Mouse (Mus musculus) cerebellum, adult 9-10 months (tissue): ENCODE measurements at regions not wholly inside any gene's neighbourhood (a gene's known extent, or its start where the extent isn't known, plus 50 kb on each side); places are given as distances from the start of the nearest gene placed in this dataset.
A peak's percentile ranks its signal among the peaks of the same experiment; 100 is the strongest.

Experiments
- DNase-seq: peaks from one replicate; pipeline ENCODE4 v3.0.0; 2022

DNA sequence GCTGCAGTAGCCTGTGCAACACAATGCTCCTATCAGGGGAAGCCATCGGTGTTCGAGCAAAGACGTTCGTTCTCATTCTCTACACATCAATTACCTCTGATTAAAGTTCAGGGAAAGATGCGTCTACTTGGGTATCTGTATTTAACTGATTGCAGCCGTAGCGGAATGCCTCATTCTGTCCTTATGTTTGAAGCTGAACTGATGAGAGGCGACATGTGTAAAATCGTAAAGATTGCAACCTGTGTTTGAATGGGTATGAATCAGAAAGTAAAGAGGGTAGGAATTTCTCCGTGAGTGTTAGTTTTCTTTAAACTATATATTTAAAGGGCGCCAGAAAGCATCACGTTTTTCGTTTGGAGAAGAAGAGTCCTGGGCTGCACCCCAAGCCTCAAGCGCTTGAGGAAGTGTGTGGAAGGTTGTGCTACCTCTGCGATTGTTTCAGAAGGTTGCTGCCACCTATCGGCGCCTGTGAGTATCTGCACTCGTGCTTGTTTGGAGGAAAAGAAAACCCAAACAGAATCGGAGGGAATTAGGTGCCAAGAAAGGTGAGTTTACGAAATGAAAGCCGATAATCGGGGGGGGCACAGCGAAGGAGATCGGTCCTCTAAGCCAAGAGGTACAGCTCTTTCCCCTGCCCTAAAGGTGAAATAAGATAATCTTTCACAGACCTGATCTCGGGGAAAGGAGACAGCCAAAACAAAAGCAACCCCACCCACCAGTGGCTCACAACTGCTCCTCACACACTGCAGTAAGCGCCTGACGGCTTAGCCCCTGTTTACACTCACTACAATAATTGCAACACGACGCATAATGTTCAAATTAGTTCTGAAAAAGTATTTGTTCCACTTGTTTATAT is 346.4 kb upstream of the Prkcq start:
- peak; percentile 36 for DNase-seq

DNA sequence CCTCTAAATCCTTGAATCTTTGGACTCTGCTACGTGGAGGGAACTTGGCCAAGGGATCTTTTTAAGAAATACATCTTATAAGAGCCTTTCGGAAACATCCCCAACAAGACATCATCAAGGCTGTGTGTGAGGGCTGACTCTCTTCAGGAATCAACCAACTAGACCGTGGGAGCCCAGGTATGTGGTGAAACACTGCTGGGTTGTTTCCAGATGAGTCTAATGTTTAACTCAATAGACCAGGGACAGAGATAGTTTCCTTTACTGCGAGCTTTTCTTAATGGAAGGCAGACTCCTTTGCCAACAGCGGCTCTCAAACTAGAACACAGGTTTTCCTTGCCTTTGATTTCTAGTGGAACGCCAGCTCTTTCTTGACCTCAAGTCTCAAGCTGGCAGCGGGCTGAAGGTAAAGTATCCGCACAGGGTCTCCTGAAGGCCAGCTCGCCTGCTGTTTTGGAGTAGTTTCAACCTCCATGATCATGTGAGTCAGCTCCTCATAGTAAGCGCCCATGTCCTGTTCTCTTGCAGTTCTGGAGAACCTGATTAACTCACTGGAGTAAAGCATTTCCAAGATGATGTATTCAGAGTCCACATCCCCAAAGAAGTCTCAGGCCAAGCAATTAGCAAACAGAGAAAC is 345.7 kb upstream of the Prkcq start:
- DNase-seq: no peak

DNA sequence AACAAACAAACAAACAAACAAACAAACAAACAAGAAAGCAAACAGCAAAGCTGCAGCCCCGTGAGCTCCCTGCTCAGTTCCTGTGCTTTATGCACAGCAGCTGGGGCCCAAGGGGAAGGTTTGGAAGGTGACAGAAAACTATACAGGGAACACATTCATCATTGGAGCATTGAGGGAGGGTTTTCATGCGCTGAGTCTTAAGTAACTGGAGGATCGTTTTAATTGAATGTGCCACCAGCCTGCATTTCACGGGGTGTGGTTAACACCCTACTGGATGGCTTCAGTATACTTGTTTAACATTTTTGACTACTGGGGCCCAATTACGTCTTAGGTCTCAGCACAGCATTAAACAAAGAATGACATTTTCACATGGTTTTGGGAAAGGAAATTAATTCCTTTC is 331.9 kb upstream of the Prkcq start:
- DNase-seq: no peak

DNA sequence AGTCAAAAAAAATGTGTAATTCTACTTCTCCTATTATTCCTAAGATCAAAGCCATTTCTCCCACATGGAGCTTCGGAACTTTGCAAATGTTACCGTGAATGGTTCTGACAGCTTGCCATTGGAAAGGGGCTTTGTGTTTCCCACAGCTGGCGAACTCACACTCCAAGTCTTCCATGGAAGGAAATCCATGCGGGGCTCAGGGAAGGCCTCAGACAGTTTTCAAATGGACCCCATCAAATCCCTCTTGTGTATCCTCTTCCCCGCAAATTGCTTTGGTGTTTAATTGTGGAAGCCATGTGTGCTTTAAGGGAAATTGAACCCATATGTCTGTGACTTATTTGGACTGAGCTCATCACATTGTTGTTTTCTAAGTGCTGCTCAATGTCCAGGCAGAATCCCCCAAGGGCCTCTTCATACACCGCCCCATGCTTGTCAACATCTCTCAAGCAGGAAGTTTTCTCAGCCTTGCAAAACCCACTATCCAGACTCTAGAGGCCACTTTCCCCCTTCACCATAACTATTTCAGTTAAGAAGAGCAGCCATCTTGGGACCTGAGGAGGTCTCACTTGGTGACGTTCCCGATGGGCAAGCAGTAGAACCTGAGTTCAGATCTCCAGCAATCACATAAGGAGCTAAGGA is 310.1 kb upstream of the Prkcq start:
- no peak for DNase-seq

DNA sequence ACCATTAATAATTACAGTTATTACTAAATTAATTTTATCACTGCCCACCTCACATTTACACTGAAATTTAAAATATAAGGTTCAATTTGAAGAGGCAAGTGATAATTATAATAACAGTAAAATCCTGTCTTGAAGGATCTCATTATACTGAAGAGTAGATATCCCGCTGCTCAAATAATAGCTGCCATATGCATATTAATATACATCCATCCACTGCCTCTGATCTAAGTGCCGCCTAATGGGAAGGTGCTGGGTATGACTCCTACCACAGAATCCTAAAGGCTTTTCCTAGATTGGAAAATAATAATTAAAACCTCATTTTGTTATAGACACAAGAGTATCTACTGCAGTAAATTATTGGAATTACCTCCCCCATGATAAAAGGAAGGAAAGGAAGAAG is 307.5 kb upstream of the Prkcq start:
- no peak for DNase-seq

DNA sequence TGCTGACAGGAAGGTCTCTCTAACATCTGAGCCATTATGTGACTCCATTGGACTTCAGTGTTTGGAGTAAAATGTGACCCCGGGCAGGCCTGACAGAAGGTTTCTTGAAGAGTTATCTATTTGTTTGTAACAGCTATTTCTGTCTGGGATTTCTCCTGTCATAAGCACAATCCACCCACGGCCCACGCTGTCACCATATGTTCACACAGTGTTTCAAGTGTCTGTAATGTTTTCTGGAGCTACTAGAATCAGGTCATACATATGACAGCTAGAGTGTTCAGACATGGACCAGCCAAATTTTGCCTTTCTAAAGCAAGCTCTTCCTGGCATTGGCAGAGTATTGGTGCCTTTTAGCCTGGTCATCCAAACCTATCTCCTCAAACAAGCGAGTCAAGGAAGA is 297.6 kb upstream of the Prkcq start:
- no peak for DNase-seq

DNA sequence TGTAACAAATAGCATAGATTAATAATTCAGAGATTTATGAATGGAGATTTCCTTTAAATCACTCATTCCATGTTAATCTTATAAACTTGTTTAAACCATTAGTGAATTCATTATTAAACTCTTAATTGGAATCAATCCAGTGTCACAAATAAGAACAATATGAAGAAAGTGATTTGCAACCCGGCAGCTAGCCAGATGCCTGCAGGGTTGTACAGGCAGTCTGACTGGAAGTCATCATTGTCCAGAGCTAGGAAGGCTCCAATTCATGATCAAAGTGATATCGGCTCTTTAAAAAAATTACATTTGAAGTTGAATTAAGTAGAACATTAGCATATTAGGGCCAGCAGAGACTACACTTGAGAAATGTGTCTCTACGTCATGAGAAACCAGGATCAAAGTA is 270.0 kb upstream of the Prkcq start:
- DNase-seq: no peak

DNA sequence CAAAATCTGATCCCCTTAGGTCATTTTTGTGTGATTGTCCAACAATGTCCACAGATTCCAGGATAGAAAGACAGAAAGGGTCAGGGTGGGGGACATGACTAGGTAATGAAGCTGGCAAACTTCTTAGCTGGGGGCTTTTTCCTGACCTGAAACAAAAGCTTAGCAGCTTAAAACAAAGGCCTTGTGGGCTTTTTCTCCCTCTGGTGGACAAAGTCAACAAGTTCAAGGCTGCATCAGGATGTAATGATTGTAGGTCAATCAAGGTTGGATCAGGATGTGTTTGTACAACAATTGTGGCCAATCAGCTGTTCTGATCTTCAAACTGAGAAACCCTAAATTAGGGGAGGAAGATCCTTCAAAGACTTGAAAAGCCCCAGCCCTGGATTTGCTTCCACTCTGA is 252.0 kb upstream of the Prkcq start:
- DNase-seq: no peak

DNA sequence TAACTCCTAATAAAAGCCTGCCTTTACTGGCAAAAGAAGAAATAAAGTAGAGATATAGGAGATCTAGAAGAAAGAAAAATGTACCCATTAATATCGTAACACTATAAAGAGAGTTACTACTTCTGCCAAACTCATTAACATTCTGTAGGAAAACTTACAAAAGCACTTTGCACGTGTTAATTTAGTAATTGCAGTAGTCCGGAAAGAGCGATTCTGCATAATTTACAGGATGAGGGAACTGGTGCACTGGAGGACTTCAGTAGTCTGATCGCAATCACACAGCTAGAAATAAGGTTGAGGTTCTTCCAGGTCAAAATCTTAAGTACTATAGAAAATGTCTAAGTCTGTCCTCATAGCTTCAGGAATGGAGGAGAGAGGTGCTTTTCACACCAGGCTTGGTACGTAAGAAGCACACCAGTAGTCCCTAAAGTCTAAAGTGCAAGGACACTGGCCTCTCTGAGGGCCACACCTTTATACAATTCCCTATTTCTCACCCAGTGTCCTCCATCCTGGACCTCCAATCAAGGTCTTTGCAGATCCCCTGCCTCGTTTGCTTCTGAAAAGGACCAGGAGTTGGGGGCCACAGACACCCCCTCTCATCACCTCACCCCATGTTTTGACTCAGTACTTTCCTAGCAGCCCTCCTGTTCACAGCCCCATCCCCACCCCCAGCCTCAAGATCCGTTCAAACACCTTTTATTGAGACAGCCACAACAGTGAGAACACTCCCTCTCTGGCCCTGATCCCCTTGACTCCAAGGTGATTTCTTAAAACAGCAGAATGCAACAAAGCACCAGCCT is 251.0 kb upstream of the Prkcq start:
- DNase-seq: no peak

DNA sequence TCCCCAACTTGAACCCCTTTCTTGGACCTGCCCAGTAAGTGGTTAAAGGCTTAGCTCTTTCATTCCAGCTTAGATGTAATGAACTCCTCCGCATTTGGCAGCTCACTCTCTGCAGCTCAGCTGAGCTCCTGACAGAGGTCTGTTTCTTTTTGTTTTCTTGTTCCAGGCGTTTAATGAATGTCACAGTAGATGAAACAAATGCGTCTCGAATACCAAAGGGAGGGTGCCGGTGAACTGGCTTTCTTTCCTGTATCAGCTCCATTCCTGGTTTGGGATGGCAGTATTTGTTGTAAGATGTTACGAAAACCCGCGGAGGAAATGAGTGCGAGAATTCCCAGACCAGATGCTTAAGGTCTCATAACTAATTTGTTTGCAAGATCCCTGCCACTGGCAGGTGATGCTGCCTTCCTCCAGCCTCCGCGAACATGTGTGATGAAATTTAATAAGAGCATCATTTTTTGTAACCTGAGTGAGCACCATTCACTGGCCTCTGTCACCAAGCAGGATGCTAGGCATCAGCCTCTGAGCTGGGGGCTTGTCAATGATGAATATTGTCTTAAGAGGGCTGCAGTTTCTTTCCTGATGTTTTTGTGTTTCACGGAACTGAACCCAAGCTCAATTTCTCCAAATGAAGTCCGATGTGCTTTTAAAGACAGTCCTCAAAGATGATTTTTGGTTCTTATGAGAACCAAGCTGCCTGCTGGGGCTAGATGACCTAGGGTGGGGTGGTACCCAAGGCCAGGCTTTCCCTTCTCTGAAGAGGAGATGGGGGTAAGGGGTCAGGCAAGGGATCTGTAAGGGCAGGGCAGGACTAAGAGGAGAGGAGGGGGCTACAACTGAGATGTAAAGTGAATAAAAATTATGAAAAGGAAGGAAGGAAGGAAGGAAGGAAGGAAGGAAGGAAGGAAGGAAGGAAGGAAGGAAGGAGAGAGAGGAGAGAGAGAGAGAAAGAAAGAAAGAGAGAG is 250.1 kb upstream of the Prkcq start:
- no peak for DNase-seq

DNA sequence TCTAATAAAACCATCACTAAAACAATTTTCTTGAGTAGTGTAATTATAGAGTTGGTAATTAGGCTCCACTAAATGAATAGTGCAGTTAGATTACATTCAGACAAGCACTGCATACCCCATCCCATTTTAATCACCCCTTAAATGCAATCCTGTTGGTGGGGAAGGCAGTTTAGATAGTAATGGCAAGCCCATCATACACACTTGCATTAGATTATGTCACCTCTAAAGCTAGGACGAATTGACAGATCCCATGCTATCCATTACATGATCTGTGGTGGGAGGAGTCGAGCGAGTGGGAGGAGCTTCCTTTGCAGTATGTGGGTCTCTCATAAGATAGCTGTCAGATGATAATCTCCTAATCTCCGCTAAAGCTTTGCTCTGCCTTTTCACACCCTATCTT is 247.9 kb upstream of the Prkcq start:
- DNase-seq: no peak

DNA sequence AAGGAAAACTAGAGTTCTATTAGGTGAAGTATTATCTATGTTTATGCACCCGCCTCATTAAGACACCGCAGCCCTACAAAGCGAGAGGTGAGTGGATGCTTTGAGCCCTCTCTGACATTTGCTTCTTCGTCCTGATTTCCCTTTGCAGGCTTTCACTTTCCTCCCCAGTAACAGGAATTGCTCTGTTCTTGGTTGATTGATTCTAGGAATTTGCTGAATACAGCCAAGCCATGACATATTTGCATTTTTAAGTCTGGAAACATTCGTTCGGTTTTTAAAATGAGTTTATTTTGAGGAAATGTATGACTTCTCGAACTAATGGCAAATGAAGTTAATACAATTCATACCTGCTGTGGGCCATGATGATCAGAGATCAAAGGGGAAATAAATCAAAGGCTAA is 246.5 kb upstream of the Prkcq start:
- no peak for DNase-seq

DNA sequence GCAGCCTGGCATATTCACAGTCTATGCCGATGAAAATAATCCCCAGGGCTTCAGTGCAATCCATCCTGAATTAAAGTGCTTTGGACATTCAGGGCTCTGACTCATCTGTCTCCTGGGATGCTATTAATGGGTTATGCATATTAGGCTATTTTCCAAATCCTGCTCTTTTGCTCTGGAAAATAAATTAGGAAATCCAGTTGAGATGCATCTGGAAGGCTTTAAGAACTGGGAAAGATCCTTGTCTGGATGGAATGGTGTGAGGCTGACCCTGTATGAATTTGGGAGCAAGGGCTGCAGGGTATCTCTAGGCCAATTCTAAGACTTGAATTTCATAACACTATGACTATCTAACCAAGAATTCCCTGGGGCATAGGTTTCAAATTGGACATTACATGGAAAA is 234.5 kb upstream of the Prkcq start:
- DNase-seq: no peak

DNA sequence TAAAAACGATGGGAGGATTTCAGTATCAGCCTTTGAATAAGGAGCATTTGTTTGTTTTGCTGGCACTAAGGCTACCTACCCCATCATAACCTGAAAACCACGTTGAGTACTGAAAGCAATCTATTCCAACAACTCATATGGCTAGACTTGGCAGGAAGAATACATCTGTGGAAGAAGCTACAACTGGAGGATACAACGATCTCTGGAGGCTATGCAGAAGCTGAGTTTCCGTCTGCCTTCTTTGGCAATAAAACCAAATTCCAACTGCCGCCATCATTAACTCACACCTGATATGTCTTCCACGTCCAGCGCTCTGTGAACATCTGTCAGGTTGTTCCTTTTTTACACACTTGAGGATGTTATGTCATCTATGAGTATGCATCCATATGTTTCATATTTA is 206.7 kb upstream of the Prkcq start:
- DNase-seq: no peak

DNA sequence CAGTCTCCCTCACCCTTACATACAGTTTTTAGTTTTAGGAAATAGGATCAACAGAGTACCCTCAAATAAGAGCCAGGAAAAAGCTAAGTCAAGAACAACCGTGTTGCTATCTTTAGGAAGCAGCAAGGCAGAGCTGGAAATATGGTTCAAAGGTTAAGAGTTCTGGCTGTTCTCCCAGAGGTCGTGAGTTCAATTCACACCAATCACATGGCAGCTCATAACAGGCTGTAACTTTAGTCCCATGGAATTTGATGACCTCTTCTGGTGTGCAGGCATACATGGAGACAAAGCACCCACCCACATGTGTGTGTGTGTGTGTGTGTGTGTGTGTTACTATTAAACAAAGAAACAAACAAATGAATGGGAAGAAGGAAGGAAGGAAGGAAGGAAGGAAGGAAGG is 205.0 kb upstream of the Prkcq start:
- DNase-seq: no peak

DNA sequence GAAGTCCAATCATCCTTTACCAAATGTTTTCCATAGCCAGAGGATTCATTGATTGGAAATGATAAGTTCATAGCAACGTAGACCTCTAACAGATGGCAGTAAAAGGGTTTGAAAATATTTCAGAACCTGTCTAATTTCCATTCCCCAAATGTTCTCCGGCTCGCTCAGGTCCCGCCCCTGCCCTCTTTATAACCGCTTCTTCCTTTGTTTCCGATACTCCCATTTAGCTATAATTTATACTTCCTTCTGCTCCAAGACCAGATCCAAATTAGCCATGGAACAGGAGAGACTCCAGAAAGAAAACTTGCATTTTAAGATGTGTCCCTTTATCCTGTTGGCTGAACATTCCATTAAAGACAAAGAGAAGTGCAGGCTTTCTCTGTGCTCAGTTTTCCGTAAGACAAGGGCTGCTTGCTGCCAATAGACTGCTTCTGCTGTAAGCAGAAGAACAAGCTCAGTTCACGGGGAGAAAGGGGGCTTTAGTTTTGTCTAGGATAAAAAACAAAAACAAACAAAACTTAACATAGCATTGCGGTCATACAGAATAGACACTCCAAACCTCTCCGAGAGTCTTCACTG is 202.7 kb upstream of the Prkcq start:
- DNase-seq: no peak

DNA sequence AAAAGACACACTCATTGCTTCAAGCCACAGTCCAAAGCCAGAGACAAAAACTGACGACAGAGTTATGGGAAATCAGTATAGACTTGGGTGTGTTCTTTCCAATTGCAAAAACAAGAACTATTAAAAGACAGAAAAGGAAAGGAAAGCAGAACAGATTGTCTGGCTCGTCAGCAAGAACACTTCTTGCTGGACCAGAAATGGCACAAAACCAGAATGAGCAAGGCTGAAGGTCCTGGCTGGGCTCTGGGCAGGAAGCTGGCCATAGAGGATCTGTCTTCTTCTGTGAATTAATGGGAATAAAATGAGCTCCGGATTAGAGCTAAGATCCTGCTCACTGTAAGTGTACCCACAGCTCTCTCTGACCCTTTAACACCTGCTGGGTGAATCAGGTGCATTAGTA is 199.9 kb upstream of the Prkcq start:
- no peak for DNase-seq

DNA sequence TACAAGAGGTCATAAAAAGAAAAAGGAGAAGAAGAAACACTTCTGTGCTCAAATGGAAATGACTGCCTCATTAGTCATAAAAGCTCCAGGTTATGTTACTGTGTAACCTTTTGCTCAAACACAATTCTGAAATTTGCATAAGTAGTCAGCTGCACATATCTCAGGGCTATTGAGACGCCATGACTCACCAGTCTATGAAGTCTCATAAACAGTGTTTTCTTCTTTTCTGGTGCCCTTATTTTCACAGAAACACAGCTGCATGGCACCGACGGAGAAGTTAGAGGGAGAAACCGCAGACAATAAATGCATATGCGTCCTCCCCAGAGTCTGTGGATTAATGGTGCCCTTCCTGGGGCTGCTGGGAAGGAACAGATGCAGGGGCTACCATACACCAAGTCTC is 193.1 kb upstream of the Prkcq start:
- DNase-seq: no peak

DNA sequence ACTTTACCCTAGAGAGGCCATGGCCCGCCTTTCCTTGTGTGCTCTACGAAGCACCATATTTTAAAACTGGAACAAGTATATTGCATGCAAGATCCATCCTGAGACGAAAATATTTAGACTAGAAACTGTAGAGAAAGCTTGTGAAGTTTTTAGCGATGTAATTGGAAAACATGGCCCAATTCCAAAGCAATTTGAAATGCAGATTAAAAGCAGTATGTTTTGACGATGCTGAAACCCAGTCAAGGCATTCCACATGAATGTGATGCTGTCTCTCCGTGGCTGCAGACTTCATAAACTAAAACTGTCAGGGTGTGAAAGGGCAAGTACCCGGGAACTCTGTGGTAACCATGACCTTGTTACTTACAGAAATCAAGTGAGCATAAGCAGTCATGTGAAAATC is 185.8 kb upstream of the Prkcq start:
- DNase-seq: no peak

DNA sequence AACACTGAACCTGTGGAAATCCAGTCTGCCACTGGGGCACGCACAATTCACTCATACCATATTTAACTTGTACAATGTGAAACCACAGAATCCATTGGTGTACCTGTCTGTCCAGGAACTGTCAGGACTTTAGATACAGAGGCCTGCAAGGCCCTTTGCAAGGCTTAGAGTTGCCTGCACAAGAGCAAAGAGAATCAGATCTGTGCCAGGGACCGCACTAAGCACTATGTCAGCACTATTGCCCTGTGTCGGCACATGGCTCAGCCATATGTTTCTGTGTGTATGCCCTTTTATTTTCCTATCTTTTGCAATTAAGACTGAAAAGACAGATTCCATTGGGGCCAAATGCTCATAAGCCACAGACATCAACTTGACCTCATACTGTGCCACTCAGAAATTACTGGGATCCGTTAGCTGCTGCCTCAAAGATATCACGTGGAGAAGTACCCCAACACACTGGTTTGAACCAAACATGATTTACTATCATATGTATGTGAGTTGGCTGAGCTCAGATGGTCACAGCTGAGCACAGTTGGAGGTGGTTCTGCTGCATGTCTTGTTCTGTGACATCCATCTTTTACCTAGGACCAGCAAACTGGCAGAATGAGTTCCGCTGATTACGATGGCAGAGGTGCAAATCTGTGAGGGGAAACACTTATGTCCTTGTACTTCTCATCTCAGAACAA is 181.7 kb upstream of the Prkcq start:
- DNase-seq: no peak

DNA sequence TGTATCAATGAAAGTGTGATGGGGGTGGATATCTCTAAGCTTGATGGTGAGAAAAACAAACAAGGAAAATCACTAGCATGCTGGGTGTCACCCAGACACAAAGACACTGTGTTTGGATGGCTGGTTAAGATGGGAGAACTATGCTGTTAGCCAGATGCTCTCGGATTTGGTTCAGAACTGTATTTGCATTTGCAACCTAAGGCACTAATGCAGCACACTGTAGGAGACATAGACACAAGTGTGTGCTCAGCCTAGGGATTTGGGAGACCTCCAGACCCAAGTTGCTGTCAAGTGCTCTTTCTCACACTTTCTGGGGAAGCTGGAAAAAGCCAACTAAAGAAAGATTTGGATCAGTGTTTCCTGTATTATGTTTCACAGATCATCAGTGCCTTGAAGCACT is 173.1 kb upstream of the Prkcq start:
- DNase-seq: no peak
